Mouse (Mus musculus) liver, postnatal 0 days (tissue): ENCODE data around the gene Popdc3. TPM values are rescaled to one million over a fixed set of nuclear protein-coding genes. Genes with fewer than 3 reads are reported as not detected.
"Not testable (repeated sequence)": the region's sequence is repeated elsewhere in the genome, so short reads cannot be mapped to it uniquely, and the experiment has no call there.

Source experiments
- ATAC-seq: fragments of 200-750 bp; cut with Nextera tagmentation; 2 replicates; pipeline ENCODE4 v1.8.0; 2017; ENCODE audit warnings: mild to moderate bottlenecking, moderate library complexity
- DNase-seq: peaks from one replicate; pipeline ENCODE4 v3.0.0-alpha.2; 2016
- H3K27ac ChIP-seq: fragments of 300-500 bp; sonication (generic); 2 replicates; pipeline ENCODE4 v1.5.1; 2014; ENCODE audit warnings: antibody characterized with exemption, moderate library complexity, mild to moderate bottlenecking, low read depth
- H3K27me3 ChIP-seq: fragments of 300-500 bp; sonication (generic); 2 replicates; pipeline ENCODE4 v1.6.1; 2014; ENCODE audit warnings: low read length, control low read depth, mixed read lengths; ENCODE audit not compliant: insufficient read depth
- H3K36me3 ChIP-seq: fragments of 300-500 bp; sonication (generic); replicated peaks from 2 replicates; pipeline ENCODE4 v1.6.1; 2014; ENCODE audit warnings: mild to moderate bottlenecking, control low read depth, low read length, moderate library complexity, mixed read lengths; ENCODE audit not compliant: insufficient read depth
- H3K4me1 ChIP-seq: fragments of 300-500 bp; sonication (generic); 2 replicates; pipeline ENCODE4 v1.6.1; 2014; ENCODE audit warnings: antibody characterized with exemption, mild to moderate bottlenecking, control low read depth; ENCODE audit not compliant: insufficient read depth
- H3K4me2 ChIP-seq: fragments of 300-500 bp; sonication (generic); 2 replicates; pipeline ENCODE4 v1.6.1; 2014; ENCODE audit warnings: low read depth, mild to moderate bottlenecking, low read length, moderate library complexity, mixed read lengths
- H3K4me3 ChIP-seq: fragments of 300-500 bp; sonication (generic); 2 replicates; pipeline ENCODE4 v1.5.1; 2014; ENCODE audit warnings: low read depth, low read length
- H3K9ac ChIP-seq: fragments of 300-500 bp; sonication (generic); replicated peaks from 2 replicates; pipeline ENCODE4 v1.6.1; 2014; ENCODE audit warnings: mild to moderate bottlenecking, moderate library complexity
- H3K9me3 ChIP-seq: fragments of 300-500 bp; sonication (generic); 2 replicates; pipeline ENCODE4 v1.6.1; 2016; ENCODE audit warnings: mild to moderate bottlenecking, control low read depth, low read length, mixed read lengths
- CTCF ChIP-seq: sonication (generic); IDR thresholded peaks from 2 replicates; pipeline ENCODE4 v1.5.1; 2016; ENCODE audit warnings: antibody characterized with exemption, low read depth
- EP300 ChIP-seq: IDR thresholded peaks from 2 replicates; pipeline ENCODE4 v1.6.1; 2016; ENCODE audit warnings: antibody characterized with exemption, low read depth, mild to moderate bottlenecking
- WGBS: fragments of 180-500 bp; shearing (Covaris S2); extraction: QIAGEN DNeasy Blood & Tissue Kit; methylation state at CpG from one replicate; pipeline ENCODE4 v1.1.7; 2014; ENCODE audit not compliant: insufficient replicate concordance; 5-methylcytosine and 5-hydroxymethylcytosine counted together
- polyA plus RNA-seq: library from polyadenylated mRNA; unstranded; fragments of >200 nt; fragmentation: Nextera tagmentation; extraction: Ambion mirVana; gene quantifications from 2 replicates; pipeline ENCODE4 v1.2.1, GENCODE M21; 2015

Popdc3 gene
- polyA plus RNA-seq, 1 experiment from 2014 or later, result not detected

- WGBS, result 64% methylated on average over 5 of the region's 5 CpGs
- Histone ChIP-seq H3K27me3 (no peaks in the 10 kb centered on the region), H3K36me3 (no peaks in the 10 kb centered on the region), H3K4me1 (no peaks in the 10 kb centered on the region), H3K9ac (no peak overlapping the region), H3K9me3 (no peaks in the 10 kb centered on the region), H3K4me2 (no peak overlapping the region), H3K27ac (no peak overlapping the region), H3K4me3 (no peak overlapping the region)
- ATAC-seq (no peak), DNase-seq (no peak)
- TF ChIP-seq CTCF, result no peak
- TF ChIP-seq EP300, result no peak
Measured at GRCm38 (mm10) chr10:45276995-45277394, 99.1 kb downstream of the Popdc3 start.

GRCm38 (mm10) chr10:45285651-45286050, 107.8 kb downstream of the Popdc3 start:
- TF ChIP-seq CTCF (no peak), EP300 (no peak)
- H3K36me3 ChIP-seq, result no peaks in the 10 kb centered on the region
- no peak overlapping the region for H3K4me2 ChIP-seq
- no peak overlapping the region for H3K27ac ChIP-seq
- H3K4me3 ChIP-seq, result no peak overlapping the region
- ATAC-seq, result no peak
- H3K27me3 ChIP-seq, result peaks cover 21% of the 10 kb centered on the region
- peaks cover 4% of the 10 kb centered on the region; the same call in 1 of the 2 replicates for H3K4me1 ChIP-seq
- no peak overlapping the region for H3K9ac ChIP-seq
- no peaks in the 10 kb centered on the region for H3K9me3 ChIP-seq
- DNase-seq, result no peak
- 40% methylated on average over 5 of the region's 5 CpGs for WGBS

GRCm38 (mm10) chr10:45288351-45288750, 110.5 kb downstream of the Popdc3 start:
- peaks cover 22% of the 10 kb centered on the region for H3K27me3 ChIP-seq
- ATAC-seq, result no peak

DNA sequence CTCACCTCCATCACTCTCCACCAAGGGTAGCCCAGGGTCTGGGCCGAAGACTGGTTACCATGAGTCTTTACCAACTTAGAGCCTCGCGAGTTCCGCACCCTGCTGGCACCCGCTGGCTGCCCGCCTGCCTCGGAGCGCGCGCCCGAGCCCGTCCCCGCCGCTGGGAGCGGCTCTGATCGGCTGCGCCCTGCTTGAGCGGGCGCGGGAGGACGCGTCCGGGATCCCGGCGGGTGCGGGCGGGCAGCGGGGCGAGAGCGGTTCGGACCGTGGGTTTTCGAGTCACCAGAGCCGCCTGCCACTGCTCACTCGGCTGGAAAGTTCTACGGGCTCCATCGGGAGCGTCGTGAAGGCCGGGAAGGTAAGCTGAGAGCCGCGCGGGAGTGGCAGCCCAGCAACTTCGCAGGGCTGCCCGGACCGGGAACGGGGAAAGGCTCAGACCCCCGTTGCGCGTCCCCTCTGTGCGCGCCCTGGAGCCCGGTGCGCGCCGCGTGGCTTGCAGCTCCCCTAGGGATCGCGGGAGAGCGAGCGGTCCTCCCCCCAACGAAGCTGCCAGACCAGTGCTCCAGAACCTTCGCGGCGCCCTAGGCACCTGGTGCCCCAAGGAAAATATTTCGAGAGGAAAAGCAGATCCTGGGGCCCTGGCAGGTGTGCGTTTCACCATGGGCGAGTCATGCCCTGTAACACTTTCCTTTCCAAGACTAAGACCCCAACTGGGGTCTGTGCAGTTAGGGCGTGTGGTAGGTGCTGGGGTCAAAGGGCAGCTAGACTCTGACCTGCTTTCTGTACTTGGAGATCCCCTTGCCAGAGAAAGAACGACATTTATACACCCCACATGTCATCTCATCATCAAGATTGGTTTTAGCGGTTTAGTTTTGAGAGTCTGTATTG, 111.6 kb downstream of the Popdc3 start:
- Histone ChIP-seq H3K9me3 (no peaks in the 10 kb centered on the region), H3K9ac (0 out of 2 replicates have a peak overlapping the region, but pooled peaks have one; percentile 7), H3K4me1 (peaks cover 4% of the 10 kb centered on the region; the same call in 1 of the 2 replicates), H3K27ac (no peak overlapping the region), H3K27me3 (peaks cover 22% of the 10 kb centered on the region), H3K4me2 (peak overlapping the region; percentile 79), H3K4me3 (peak overlapping the region; percentile 48), H3K36me3 (no peaks in the 10 kb centered on the region)
- 1% methylated on average over 68 of the region's 71 CpGs for WGBS
- DNase-seq (peak; percentile 20), ATAC-seq (no peak)
- no peak for TF ChIP-seq EP300

More at GRCm38 (mm10) chr10:45288351-45288750, 110.5 kb downstream of the Popdc3 start:
- no peaks in the 10 kb centered on the region for H3K9me3 ChIP-seq
- no peak overlapping the region for H3K4me3 ChIP-seq
- DNase-seq, result no peak
- TF ChIP-seq EP300 (no peak), CTCF (no peak)
- H3K9ac ChIP-seq, result no peak overlapping the region
- peaks cover 4% of the 10 kb centered on the region; the same call in 1 of the 2 replicates for H3K4me1 ChIP-seq
- H3K27ac ChIP-seq, result no peak overlapping the region
- H3K4me2 ChIP-seq, result no peak overlapping the region
- WGBS, result 42% methylated on average over 7 of the region's 7 CpGs
- no peaks in the 10 kb centered on the region for H3K36me3 ChIP-seq

DNA sequence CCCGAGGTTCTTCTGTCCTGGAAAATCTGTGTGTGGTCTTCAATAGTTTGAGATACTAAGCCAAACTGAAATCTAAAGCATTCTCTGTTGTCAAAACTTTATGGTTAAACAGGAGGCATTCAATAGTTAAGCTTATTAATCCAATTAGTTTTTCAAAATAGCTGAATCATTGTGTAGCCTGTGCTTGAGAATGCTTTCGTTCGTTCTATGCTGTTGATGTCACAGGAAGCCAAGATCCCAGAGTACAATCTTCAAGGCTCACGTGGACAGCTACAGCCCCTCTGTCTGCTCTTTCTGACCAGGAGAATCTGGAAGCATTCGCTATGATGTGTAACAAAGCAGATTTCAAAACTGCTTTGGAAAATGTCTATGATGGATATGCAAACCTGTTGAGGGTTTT, 112.7 kb downstream of the Popdc3 start:
- Histone ChIP-seq H3K9ac (no peak overlapping the region), H3K4me3 (no peak overlapping the region), H3K9me3 (no peaks in the 10 kb centered on the region), H3K27ac (no peak overlapping the region), H3K27me3 (peaks cover 22% of the 10 kb centered on the region), H3K4me1 (peaks cover 4% of the 10 kb centered on the region; the same call in 1 of the 2 replicates), H3K4me2 (no peak overlapping the region), H3K36me3 (no peaks in the 10 kb centered on the region)
- TF ChIP-seq EP300, result no peak
- no peak for TF ChIP-seq CTCF
- ATAC-seq, result no peak
- WGBS, result 54% methylated on average over 5 of the region's 5 CpGs
- no peak for DNase-seq

DNA sequence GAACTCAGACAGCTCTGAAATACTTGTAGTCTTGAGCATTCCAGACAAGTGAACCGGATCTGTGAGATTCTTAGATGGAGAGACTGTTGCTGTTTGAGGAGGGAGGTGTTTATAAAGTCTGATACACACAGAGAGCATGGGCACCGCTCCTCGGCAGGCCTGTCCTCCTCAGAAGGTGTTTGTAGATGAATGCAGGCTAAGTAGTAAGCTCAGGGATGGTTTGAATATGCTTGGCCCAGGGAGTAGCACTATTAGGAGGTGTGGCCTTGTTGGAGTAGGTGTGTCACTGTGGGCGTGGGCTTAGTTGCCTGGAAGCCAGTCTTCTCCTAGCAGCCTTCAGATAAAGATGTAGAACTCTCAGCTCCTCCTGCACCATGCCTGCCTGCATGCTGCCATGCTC, 114.3 kb downstream of the Popdc3 start:
- not testable (repeated sequence) for H3K4me3 ChIP-seq, ATAC-seq, H3K9ac ChIP-seq, H3K36me3 ChIP-seq, H3K4me1 ChIP-seq, DNase-seq, H3K4me2 ChIP-seq, H3K9me3 ChIP-seq, H3K27ac ChIP-seq
- H3K27me3 ChIP-seq, result peaks cover 22% of the 10 kb centered on the region
- 59% methylated on average over 4 of the region's 4 CpGs for WGBS
